Mouse (Mus musculus) urinary bladder, postnatal 14 days (tissue): ENCODE results near the gene Klf13.

Source experiments
- DNase-seq: peaks from one replicate; pipeline ENCODE4 v3.0.0; 2021; ENCODE audit warnings: low spot score

Gene Klf13

GRCm38 (mm10) chr7:63887034-63887551 is 51.6 kb downstream of the Klf13 start:
- no peak for DNase-seq

GRCm38 (mm10) chr7:63885025-63885424 is 53.7 kb downstream of the Klf13 start:
- no peak for DNase-seq

- no peak for DNase-seq
Measured at GRCm38 (mm10) chr7:63882739-63883138, 56.0 kb downstream of the Klf13 start.

GRCm38 (mm10) chr7:63879583-63879982 is 59.1 kb downstream of the Klf13 start:
- no peak for DNase-seq

GRCm38 (mm10) chr7:63877610-63878009 is 61.1 kb downstream of the Klf13 start:
- DNase-seq, result no peak

- DNase-seq, result no peak
Measured at GRCm38 (mm10) chr7:63876640-63877039, 62.1 kb downstream of the Klf13 start.

GRCm38 (mm10) chr7:63875686-63876085 is 63.0 kb downstream of the Klf13 start:
- DNase-seq, result no peak

GRCm38 (mm10) chr7:63873880-63874279 is 64.8 kb downstream of the Klf13 start:
- no peak for DNase-seq

GRCm38 (mm10) chr7:63871698-63872097 is 67.0 kb downstream of the Klf13 start:
- no peak for DNase-seq

GRCm38 (mm10) chr7:63868356-63868918 is 70.3 kb downstream of the Klf13 start:
- DNase-seq, result no peak

- DNase-seq, result no peak
Measured at GRCm38 (mm10) chr7:63865911-63866310, 72.8 kb downstream of the Klf13 start.

- no peak for DNase-seq
Measured at GRCm38 (mm10) chr7:63863046-63863445, 75.7 kb downstream of the Klf13 start.

GRCm38 (mm10) chr7:63861123-63861522 is 77.6 kb downstream of the Klf13 start:
- no peak for DNase-seq

- DNase-seq, result peak; percentile 89
Measured at GRCm38 (mm10) chr7:63858571-63859152, 80.1 kb downstream of the Klf13 start.

GRCm38 (mm10) chr7:63857771-63858417 is 80.8 kb downstream of the Klf13 start:
- no peak for DNase-seq

- DNase-seq, result peak; percentile 85
Measured at GRCm38 (mm10) chr7:63855283-63855682, 83.4 kb downstream of the Klf13 start.

- peak; percentile 70 for DNase-seq
Measured at GRCm38 (mm10) chr7:63851841-63852533, 86.7 kb downstream of the Klf13 start.
